Mouse (Mus musculus) kidney, adult 2 months (tissue): ENCODE results near the gene Spen. TPM values are rescaled to one million over a fixed set of nuclear protein-coding genes. Genes with fewer than 3 reads are reported as not detected.

Source experiments
- DNase-seq: peaks from one replicate; pipeline ENCODE4 v3.0.0; 2021
- H3K27ac ChIP-seq: fragments of 200-500 bp; 2 replicates; pipeline ENCODE4 v1.5.1; 2012; ENCODE audit warnings: low read depth, low read length, control low read depth, inconsistent platforms; ENCODE audit not compliant: insufficient read depth
- H3K27me3 ChIP-seq: fragments of 200-500 bp; replicated peaks from 2 replicates; pipeline ENCODE4 v1.6.1; 2012; ENCODE audit warnings: mild to moderate bottlenecking, moderate library complexity, low read length, inconsistent platforms; ENCODE audit not compliant: control insufficient read depth, insufficient read depth
- H3K36me3 ChIP-seq: fragments of 200-500 bp; 2 replicates; pipeline ENCODE4 v1.6.1; 2012; ENCODE audit warnings: mild to moderate bottlenecking, moderate library complexity, low read length, inconsistent platforms; ENCODE audit not compliant: control insufficient read depth, insufficient read depth
- H3K4me1 ChIP-seq: fragments of 200-500 bp; 2 replicates; pipeline ENCODE4 v1.6.1; 2011; ENCODE audit warnings: low read length; ENCODE audit not compliant: control insufficient read depth, insufficient read depth
- H3K4me3 ChIP-seq: fragments of 200-500 bp; 2 replicates; pipeline ENCODE4 v1.5.1; 2011; ENCODE audit warnings: mild to moderate bottlenecking, low read depth, low read length, control low read depth; ENCODE audit not compliant: insufficient read depth
- CTCF ChIP-seq: fragments of 200-500 bp; conservative IDR thresholded peaks from 2 replicates; pipeline ENCODE4 v1.5.1; 2011; ENCODE audit warnings: low read depth, mild to moderate bottlenecking, control low read depth, low read length, moderate library complexity, mixed read lengths; ENCODE audit not compliant: insufficient read depth, insufficient read length
- POLR2A ChIP-seq: fragments of 200-500 bp; IDR thresholded peaks from one replicate; pipeline ENCODE4 v1.6.1; 2011; ENCODE audit warnings: low read depth, low read length, control low read depth
- WGBS: fragments of 180-500 bp; shearing (Covaris S2); methylation state at CpG from one replicate; pipeline ENCODE4 v1.1.7; 2018; 5-methylcytosine and 5-hydroxymethylcytosine counted together
- polyA plus RNA-seq: library from polyadenylated mRNA; depleted of rRNA; stranded (reverse); fragments of >200 nt; gene quantifications from 2 replicates; pipeline ENCODE4 v1.2.3, GENCODE M21; 2012

Spen gene
- polyA plus RNA-seq, 1 experiment: 19.6 TPM

DNA sequence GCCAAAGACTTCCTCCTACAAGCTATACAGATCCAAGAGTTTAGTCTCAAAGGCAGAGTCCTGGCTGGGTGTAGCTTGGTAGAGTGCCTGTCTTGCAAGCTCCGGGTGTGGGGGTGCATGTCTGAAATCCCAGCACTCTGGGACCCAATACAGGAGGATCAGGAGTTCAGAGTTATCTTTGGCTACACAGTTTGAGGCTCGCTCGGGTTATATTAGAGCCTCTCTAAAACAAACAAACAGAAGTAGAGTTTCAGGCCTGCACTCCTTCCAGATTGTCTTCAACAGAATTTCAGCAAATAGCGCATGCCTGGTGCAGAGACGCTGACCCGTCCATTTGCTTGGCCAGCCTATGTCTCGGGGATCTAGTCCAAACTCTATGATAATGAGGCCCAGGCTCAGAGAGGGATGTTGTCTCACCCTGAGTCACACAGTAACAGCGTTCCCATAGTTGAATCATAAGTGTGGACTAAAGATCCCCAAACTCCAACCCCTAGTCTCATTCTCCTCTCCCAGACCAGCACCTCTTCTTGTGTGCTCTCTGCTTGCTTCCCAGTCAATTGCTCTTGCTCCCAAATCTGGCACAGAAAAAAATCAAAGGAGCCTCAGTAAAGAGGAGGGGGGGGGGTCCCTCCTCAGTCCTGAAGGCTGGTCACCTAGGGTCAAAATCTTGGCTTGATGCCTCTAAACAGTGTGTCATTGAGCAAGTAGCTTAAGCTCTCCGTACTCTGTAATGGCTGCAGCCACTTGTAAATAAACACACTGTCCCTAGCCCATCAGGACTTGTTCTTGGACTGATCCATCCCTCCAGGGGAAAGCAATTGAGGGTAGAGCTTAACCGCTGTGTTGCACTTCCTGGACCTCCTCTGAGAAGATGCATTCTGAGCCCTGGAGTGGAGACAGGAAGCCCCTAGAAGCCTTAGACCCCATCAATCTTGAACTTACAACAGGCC lies 111.3 kb downstream of the Spen start:
- peak overlapping the region; percentile 88 for H3K27ac ChIP-seq
- 73% methylated on average over 10 of the region's 10 CpGs for WGBS

DNA sequence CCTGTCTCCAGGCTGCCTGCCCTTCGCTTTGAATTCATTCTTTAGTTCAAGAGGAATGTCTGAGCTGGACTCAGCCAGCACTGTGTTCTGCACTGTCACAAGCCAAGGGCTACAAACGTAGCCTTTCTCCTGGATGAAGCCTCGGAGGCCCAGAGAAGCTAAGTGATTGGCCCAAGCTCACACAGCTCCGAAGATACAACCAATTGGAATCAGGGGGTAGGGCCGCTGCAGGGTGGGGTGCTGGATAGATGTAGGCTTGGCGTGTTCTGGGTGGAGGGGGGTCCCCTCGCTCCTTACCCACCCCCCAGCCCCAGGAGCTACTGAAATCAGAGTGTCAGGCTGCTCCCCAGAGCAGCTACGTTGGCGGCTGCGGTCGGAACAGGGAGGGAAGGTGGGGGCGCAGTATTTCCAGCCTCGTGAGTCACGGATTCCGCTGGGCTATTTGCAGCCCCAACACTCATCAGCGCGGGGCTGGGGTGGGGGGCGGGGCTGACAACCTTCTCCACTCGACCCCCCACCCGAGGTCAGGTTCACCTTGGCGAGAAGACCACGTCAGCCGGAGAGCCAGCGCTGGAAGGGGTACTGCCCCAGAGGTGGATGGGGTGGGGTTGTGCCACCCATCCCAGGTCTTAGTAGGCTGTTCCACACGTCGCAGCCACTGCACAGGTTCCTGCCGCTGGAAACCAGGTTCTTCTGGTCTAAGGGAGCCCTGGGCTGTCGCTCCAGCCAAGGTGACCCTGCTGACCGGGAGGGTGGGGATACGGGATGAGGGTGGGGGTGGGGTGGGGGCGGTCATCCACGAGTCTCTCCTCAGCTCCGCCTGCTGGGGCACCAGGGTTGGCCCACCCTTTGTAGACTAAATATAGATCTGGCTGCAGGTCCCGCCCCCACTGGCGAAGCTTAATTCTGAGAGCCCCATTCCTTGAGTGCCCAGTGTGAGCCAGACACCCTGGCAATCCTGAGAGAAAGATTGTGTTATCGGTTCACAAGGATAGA lies 112.6 kb downstream of the Spen start:
- DNase-seq: peak; percentile 76
- Histone ChIP-seq H3K36me3 (no peaks in the 10 kb centered on the region), H3K27ac (peak overlapping the region; percentile 88), H3K4me1 (peaks cover 5% of the 10 kb centered on the region), H3K27me3 (no peaks in the 10 kb centered on the region), H3K4me3 (peak overlapping the region; percentile 51)
- 5% methylated on average over 36 of the region's 36 CpGs for WGBS
- TF ChIP-seq CTCF (no peak), POLR2A (no peak)

More for the DNA sequence above, 111.3 kb downstream of the Spen start:
- Histone ChIP-seq H3K27me3 (no peaks in the 10 kb centered on the region), H3K4me1 (no peaks in the 10 kb centered on the region), H3K36me3 (no peaks in the 10 kb centered on the region), H3K4me3 (no peak overlapping the region)
- DNase-seq: no peak
- TF ChIP-seq POLR2A: no peak
- no peak for TF ChIP-seq CTCF

DNA sequence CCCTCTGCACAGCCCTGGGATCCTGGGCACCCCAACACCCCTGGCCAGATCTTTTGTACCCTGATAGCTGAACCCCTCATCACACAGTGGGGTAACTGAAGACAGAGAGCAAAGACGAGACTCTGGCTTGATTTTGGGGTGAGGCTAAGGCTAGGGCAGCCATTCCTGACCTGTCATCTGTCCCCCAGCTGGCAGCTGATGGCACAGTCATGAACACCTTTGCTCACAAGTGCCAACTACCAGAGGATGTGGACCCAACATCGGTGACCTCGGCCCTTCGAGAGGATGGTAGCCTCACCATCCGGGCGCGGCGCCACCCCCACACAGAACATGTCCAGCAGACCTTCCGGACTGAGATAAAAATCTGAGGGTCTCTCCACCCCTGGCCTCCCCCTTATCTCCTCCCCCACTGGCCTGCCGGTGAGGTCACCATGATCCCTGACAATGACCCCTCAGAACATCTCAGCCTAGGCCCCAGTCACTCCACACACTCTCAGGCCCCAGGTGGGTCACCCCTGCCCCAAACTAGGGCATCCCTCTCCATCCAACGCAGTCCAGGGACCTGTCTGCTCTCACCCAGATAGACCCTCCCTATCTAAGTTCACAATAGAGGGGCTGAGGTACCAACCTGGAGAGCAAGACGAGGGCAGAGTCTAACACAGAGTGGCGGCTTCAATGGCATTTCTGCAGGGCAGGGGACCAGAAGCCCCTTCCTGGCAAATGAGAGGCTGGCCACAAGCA lies 114.5 kb downstream of the Spen start:
- no peak for DNase-seq
- TF ChIP-seq POLR2A (no peak), CTCF (no peak)
- no peak overlapping the region for H3K4me3 ChIP-seq
- WGBS: 91% methylated on average over 13 of the region's 13 CpGs
- H3K36me3 ChIP-seq: no peaks in the 10 kb centered on the region
- no peaks in the 10 kb centered on the region for H3K27me3 ChIP-seq
- H3K4me1 ChIP-seq: peaks cover 5% of the 10 kb centered on the region
- no peak overlapping the region for H3K27ac ChIP-seq

DNA sequence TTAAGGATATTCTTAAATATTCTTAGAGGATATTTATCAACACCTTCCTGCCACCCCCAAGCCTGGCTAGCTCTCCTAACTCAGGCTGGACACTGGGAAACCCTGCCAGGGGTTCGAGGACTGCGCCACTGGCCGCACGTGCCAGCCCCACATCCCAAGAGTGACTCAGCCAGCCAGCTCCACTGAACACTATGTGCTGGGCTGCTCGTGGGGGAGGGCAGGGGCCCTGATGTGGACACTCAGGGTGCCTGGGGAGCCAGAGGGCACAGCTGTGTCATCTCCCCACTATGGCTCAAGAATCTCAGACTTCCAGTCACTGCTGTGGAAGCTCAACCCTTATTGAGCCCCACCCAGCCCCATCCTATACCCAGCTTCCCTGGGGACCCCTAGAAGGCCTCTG lies 115.1 kb downstream of the Spen start:
- no peak for DNase-seq
- H3K4me3 ChIP-seq: no peak overlapping the region
- no peak overlapping the region for H3K27ac ChIP-seq
- peaks cover 5% of the 10 kb centered on the region for H3K4me1 ChIP-seq
- 82% methylated on average over 5 of the region's 5 CpGs for WGBS
- H3K36me3 ChIP-seq: no peaks in the 10 kb centered on the region
- no peaks in the 10 kb centered on the region for H3K27me3 ChIP-seq
- TF ChIP-seq POLR2A (no peak), CTCF (no peak)

DNA sequence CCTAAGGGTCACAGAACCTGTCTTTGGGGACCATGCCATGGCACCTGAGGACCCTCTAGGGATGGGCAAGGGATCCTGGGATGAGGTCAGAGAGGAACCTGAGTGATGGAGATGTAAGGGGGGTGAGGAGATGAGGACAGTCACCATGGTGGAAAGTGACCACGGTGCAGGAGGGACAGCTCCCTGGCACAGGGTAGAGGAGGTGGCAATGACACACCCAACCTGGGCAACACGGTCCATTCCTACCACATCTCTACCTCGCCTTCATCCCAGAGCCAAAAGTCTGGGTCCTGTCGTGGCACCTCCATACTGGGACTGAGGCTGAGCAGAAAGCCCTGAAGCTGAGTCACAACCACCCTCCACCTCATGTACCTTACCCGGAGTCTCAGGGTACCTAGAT lies 115.6 kb downstream of the Spen start:
- no peak for TF ChIP-seq POLR2A
- Histone ChIP-seq H3K4me3 (no peak overlapping the region), H3K27me3 (no peaks in the 10 kb centered on the region), H3K36me3 (no peaks in the 10 kb centered on the region), H3K27ac (no peak overlapping the region), H3K4me1 (peaks cover 5% of the 10 kb centered on the region)
- WGBS: 88% methylated on average over 5 of the region's 5 CpGs
- DNase-seq: no peak

DNA sequence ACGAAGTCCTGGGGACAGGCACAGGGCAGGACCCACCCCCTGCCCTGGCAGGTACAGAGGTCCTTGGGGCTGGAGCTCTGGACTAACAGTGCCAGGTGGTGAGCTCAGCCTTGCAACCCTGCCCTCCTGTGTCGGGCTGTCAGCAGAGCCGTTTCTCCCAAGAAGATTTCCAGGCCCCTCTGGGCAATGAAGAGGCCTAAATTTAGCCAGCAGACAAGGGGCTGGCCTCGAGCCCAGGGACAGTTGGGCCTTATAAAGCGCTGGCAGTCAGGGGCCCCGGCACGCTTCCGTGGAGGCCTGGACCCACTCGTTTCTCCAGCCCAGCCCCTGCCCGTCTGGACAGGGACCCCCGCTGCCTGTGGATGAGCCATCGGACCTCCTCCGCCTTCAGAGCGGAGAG lies 117.0 kb downstream of the Spen start:
- no peak for DNase-seq
- 64% methylated on average over 14 of the region's 14 CpGs for WGBS
- H3K36me3 ChIP-seq: no peaks in the 10 kb centered on the region

More for the DNA sequence above, 117.0 kb downstream of the Spen start:
- H3K27me3 ChIP-seq: no peaks in the 10 kb centered on the region
- H3K4me1 ChIP-seq: peaks cover 5% of the 10 kb centered on the region
- TF ChIP-seq POLR2A (no peak), CTCF (no peak)
- no peak overlapping the region for H3K27ac ChIP-seq
- no peak overlapping the region for H3K4me3 ChIP-seq
